Mouse (Mus musculus): ENCODE data around the gene Cx3cl1. TPM values are rescaled to one million over a fixed set of nuclear protein-coding genes. Genes with fewer than 3 reads are reported as not detected.

Gene Cx3cl1
- polyA plus RNA-seq, 1 experiment from 2014 or later = 9.3 TPM

DNA sequence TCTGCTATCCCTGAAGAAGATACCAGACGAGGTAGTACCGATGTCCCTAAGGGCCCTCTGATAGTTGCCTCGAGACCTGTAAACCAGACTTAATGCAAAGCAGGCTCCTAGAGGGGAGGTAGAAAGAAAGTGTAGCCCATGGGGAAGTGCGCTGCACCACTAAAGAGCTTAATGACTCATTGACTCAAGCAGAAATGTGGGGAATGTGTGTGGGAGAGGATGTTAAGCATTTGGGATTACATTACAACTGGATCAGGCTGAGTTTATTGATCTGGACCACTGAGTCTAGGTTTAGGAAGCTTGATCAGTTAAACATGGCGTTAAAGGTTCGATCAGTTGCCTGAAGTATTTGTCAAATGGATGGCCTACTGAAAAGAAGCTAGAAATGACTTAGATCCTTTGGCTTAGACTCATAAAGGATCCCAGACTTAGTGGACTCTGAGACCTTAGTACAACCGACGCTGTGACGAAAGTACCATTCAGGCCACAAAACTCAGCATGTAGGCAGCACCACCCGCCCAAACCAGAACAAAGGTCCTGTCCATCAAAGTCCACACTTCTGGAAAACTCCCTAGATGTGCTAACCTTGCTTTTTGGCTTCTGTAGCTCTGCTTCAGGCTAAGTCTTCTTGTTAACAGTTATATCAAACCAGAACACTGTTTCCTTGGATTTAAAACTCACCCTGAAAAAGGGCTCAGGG, 17.6 kb downstream of the Cx3cl1 start:
- Histone ChIP-seq H3K27me3 (ENCODE audit: control insufficient read depth, insufficient read depth, low read depth, low read length) (no peaks in the 10 kb centered on the region), H3K4me3 (ENCODE audit: low read length) (no peak overlapping the region), H3K36me3 (ENCODE audit: control insufficient read depth, insufficient read depth, low read length) (no peaks in the 10 kb centered on the region), H3K27ac (ENCODE audit: low read length) (no peak overlapping the region), H3K9me3 (ENCODE audit: control insufficient read depth, low read length) (no peaks in the 10 kb centered on the region), H3K4me2 (ENCODE audit: low read depth, low read length) (no peak overlapping the region), H3K9ac (ENCODE audit: low read length) (no peak overlapping the region), H3K4me1 (replicated peaks; ENCODE audit: control insufficient read depth, insufficient read depth, low read length) (peaks cover 3% of the 10 kb centered on the region; the same call in 1 of the 2 replicates)
- 79% methylated on average over 10 of the region's 10 CpGs for WGBS
- ATAC-seq (ENCODE audit: low read depth) = no peak

DNA sequence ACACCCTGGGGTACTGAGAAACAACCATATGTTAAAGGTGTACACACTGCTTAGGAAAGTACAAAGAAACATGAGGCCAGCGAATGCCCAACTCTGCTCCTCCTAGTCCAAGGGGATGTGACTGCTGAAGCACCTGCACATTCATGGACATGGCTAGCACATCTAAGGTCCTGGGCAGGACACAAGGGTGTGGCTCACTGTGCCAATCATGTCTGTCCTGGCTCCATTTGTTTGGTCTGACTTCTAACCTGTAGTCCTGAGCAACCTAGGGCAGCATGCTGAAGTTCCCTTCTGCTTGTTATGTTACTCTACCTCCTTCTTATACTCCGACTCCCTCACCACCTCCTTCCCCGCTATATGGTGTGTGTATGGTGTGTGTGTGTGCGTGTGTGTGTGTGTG, 22.6 kb downstream of the Cx3cl1 start:
- H3K4me2 ChIP-seq (ENCODE audit: low read depth, low read length) = no peak overlapping the region
- no peaks in the 10 kb centered on the region for H3K27me3 ChIP-seq (ENCODE audit: control insufficient read depth, insufficient read depth, low read depth, low read length)
- no peak overlapping the region for H3K4me3 ChIP-seq (ENCODE audit: low read length)
- no peak overlapping the region for H3K9ac ChIP-seq (ENCODE audit: low read length)
- 82% methylated on average over 4 of the region's 4 CpGs for WGBS
- no peak overlapping the region for H3K27ac ChIP-seq (ENCODE audit: low read length)
- H3K36me3 ChIP-seq (ENCODE audit: control insufficient read depth, insufficient read depth, low read length) = no peaks in the 10 kb centered on the region
- no peak for ATAC-seq (ENCODE audit: low read depth)
- no peaks in the 10 kb centered on the region for H3K4me1 ChIP-seq (replicated peaks; ENCODE audit: control insufficient read depth, insufficient read depth, low read length)
- H3K9me3 ChIP-seq (ENCODE audit: control insufficient read depth, low read length) = no peaks in the 10 kb centered on the region

DNA sequence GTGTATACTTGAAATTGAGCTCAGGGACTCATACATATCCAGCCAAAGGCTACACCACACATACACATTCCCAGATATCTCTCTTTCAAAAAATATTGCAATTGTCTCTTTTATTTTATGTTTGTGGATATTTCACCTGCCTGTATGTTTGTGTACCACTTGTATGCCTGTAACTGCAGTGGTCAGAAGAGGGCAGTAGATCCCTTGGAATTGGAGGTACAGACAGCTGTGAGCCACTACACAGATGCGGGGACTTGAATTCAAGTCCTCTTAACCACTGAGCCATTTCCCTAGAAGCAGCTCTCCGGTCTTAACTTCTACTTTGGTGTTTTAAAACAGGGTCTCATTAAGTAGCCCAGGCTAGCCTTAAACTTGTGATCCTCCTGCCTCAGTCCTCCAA, 23.0 kb downstream of the Cx3cl1 start:
- no peaks in the 10 kb centered on the region for H3K36me3 ChIP-seq (ENCODE audit: control insufficient read depth, insufficient read depth, low read length)
- WGBS = 93% methylated on average over 2 of the region's 2 CpGs
- H3K4me2 ChIP-seq (ENCODE audit: low read depth, low read length) = no peak overlapping the region
- H3K9ac ChIP-seq (ENCODE audit: low read length) = no peak overlapping the region
- H3K4me1 ChIP-seq (replicated peaks; ENCODE audit: control insufficient read depth, insufficient read depth, low read length) = no peaks in the 10 kb centered on the region
- no peak overlapping the region for H3K4me3 ChIP-seq (ENCODE audit: low read length)
- no peak for ATAC-seq (ENCODE audit: low read depth)
- no peak overlapping the region for H3K27ac ChIP-seq (ENCODE audit: low read length)
- no peaks in the 10 kb centered on the region for H3K27me3 ChIP-seq (ENCODE audit: control insufficient read depth, insufficient read depth, low read depth, low read length)
- H3K9me3 ChIP-seq (ENCODE audit: control insufficient read depth, low read length) = no peaks in the 10 kb centered on the region

DNA sequence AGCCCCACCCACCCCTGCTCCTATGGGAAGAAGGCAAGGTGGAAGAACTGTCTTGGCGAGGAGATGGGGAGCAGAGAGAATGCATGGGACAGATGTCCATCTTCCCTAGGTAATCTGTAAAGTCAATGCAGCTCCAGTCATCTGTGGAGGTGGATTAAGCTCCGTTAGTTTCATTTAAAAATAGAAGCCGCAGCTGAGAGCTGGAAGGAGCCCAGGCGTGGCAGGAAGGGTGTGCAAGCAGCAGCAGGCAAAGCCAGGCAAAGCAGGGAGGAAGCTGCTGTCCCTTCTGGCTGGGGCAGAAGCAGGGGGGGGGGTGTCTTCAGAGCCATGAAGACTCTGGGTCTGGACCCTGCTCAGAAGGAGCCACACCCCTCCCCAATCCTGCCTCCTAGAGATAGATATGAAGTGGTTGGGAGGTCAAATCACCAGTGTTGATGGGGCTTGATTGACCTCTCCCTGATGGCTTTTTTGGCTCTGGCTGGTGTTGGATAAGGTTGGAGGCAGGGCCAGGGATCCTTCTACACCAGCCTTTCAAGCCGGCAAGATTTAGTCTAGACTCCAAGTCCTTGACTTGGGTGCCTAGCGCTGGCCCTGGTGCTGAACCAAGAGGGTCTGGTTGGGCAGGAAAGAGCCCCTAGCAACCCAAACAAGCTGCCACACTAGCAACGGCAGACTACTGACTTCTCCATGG, 28.6 kb downstream of the Cx3cl1 start:
- H3K4me3 ChIP-seq (ENCODE audit: low read length) = no peak overlapping the region
- no peak overlapping the region for H3K4me2 ChIP-seq (ENCODE audit: low read depth, low read length)
- no peak overlapping the region for H3K9ac ChIP-seq (ENCODE audit: low read length)
- no peak overlapping the region for H3K27ac ChIP-seq (ENCODE audit: low read length)
- no peaks in the 10 kb centered on the region for H3K36me3 ChIP-seq (ENCODE audit: control insufficient read depth, insufficient read depth, low read length)
- H3K27me3 ChIP-seq (ENCODE audit: control insufficient read depth, insufficient read depth, low read depth, low read length) = no peaks in the 10 kb centered on the region
- no peaks in the 10 kb centered on the region for H3K4me1 ChIP-seq (replicated peaks; ENCODE audit: control insufficient read depth, insufficient read depth, low read length)
- WGBS = 50% methylated on average over 7 of the region's 7 CpGs
- ATAC-seq (ENCODE audit: low read depth) = no peak
- no peaks in the 10 kb centered on the region for H3K9me3 ChIP-seq (ENCODE audit: control insufficient read depth, low read length)

DNA sequence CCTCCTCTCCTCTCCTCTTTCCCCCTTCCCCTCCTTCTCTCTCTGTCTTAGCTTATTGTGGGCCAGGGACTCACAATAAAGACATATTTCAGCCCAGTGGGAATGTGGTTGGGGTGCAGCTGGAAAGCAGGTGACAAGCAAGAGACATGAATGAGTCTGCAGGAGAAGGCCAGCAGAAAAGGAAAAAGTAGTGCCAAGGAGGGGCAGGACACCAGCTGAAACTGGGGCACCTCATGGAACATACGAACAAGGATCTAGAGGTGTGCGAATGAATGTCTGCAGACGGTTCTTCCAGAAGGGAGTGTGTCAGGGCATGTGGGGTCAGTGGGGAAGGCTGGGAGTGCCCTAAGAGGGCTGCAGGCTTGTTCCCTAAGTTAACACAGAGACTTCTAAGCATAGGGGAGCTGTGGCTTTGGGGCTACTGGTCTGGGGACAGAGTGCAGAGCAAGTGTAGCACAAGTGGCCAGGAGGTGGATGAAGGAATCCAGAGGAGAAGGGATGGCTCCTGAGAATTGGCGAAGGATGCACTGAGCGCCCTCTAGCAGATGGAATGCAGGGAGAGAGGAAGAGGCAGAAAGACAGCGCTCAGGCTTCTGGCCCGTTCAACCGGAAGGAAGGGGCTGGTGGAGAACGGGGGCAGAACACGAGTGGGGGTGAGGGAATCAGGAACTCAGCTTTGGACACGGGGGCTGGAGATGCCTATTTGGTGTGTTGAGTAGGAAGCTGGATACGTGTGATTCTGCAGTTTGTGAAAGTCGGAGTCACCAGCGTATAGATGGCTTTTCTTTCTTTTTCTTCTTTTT, 29.7 kb downstream of the Cx3cl1 start:
- Histone ChIP-seq H3K36me3 (ENCODE audit: control insufficient read depth, insufficient read depth, low read length) (no peaks in the 10 kb centered on the region), H3K4me2 (ENCODE audit: low read depth, low read length) (peak overlapping the region; percentile 36), H3K27me3 (ENCODE audit: control insufficient read depth, insufficient read depth, low read depth, low read length) (no peaks in the 10 kb centered on the region), H3K9ac (ENCODE audit: low read length) (no peak overlapping the region), H3K27ac (ENCODE audit: low read length) (no peak overlapping the region), H3K4me3 (ENCODE audit: low read length) (no peak overlapping the region), H3K9me3 (ENCODE audit: control insufficient read depth, low read length) (no peaks in the 10 kb centered on the region), H3K4me1 (replicated peaks; ENCODE audit: control insufficient read depth, insufficient read depth, low read length) (no peaks in the 10 kb centered on the region)
- ATAC-seq (ENCODE audit: low read depth) = peak; percentile 43; the same call in 1 of the 2 replicates
- WGBS = 36% methylated on average over 14 of the region's 14 CpGs

DNA sequence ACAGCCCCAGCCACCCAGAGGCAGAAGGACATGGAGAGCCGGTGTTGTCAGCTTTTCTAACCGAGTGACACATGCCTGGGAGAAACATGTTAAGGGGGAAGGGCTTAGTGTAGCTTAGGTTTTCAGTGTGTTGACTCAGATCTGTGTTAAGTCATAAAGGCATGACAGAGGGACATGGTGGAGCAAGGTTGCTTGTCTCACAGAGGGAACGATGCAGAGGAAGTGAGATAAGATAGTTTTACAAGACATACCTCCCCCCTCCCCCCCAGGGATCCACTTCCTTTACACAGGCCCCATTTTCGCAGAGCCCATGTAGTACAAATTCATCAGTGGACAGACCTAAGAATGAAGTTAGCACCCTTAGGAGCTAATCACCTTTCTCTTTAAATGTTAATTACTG, 30.6 kb downstream of the Cx3cl1 start:
- no peak for ATAC-seq (ENCODE audit: low read depth)
- no peaks in the 10 kb centered on the region for H3K36me3 ChIP-seq (ENCODE audit: control insufficient read depth, insufficient read depth, low read length)
- H3K9ac ChIP-seq (ENCODE audit: low read length) = no peak overlapping the region
- 51% methylated on average over 4 of the region's 4 CpGs for WGBS
- H3K4me1 ChIP-seq (replicated peaks; ENCODE audit: control insufficient read depth, insufficient read depth, low read length) = no peaks in the 10 kb centered on the region
- H3K4me3 ChIP-seq (ENCODE audit: low read length) = no peak overlapping the region
- H3K27me3 ChIP-seq (ENCODE audit: control insufficient read depth, insufficient read depth, low read depth, low read length) = no peaks in the 10 kb centered on the region
- no peaks in the 10 kb centered on the region for H3K9me3 ChIP-seq (ENCODE audit: control insufficient read depth, low read length)
- no peak overlapping the region for H3K4me2 ChIP-seq (ENCODE audit: low read depth, low read length)
- H3K27ac ChIP-seq (ENCODE audit: low read length) = no peak overlapping the region

DNA sequence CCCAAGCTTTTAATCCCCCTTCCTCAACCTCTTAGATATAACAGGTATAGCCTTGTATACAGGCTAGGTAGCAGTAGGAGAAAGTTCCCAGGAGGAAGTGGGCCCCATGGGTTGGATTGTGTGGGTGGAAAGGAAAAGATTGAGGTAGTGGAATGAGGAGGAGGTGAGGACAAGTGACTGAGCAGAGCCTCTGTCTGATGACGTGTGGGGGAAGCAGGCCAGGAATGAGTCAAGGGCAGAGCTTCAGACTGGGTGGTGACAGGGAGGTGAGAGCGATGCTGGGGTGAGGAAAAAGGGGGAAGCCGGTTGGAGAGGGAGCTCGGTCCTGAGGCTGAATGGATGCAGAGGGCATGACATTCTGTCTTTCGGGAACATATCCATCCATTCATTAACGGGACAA, 31.7 kb downstream of the Cx3cl1 start:
- H3K9ac ChIP-seq (ENCODE audit: low read length) = no peak overlapping the region
- WGBS = 65% methylated on average over 6 of the region's 6 CpGs
- no peaks in the 10 kb centered on the region for H3K27me3 ChIP-seq (ENCODE audit: control insufficient read depth, insufficient read depth, low read depth, low read length)
- H3K4me1 ChIP-seq (replicated peaks; ENCODE audit: control insufficient read depth, insufficient read depth, low read length) = no peaks in the 10 kb centered on the region
- H3K9me3 ChIP-seq (ENCODE audit: control insufficient read depth, low read length) = no peaks in the 10 kb centered on the region
- no peak overlapping the region for H3K4me3 ChIP-seq (ENCODE audit: low read length)
- no peak for ATAC-seq (ENCODE audit: low read depth)
- no peak overlapping the region for H3K4me2 ChIP-seq (ENCODE audit: low read depth, low read length)
- no peaks in the 10 kb centered on the region for H3K36me3 ChIP-seq (ENCODE audit: control insufficient read depth, insufficient read depth, low read length)
- no peak overlapping the region for H3K27ac ChIP-seq (ENCODE audit: low read length)

DNA sequence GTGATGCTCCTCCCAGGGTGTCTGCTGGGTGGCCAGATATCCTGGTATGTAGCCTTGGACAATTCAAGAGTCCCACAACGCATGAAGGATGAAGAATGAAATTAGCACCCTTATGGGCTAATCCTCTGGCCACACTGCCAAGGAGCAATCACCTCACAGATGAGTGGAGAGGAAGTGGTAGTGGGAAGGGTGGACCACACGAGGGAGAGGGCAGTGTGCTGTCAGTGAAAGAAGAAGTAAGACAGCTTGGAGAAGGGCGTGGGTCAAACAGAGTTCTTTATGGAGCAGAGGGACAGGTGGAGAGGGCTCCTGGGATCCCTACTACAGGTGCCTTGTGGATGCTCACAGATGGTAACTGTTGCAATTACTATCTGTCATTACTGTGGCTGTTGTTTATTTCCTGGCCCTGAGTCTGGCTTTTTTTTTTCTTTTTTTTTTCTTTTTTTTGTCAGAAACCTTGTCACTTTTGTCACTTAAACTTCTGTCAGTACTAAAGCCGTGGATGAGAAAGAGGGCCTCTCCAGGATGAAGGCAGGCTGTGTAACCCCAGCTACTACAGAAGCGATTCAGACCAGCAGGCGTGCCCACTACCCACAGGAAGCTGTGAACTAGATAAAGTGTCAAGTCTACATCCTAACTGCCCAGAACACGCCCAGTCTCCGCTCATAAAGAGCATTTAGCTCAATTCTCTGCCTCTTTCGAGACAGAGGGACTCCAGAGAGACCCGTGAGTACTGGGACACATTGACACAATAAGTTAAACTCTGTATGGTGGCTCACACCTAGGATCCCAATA, 32.9 kb downstream of the Cx3cl1 start:
- no peak overlapping the region for H3K27ac ChIP-seq (ENCODE audit: low read length)
- 55% methylated on average over 10 of the region's 10 CpGs for WGBS
- no peak overlapping the region for H3K4me2 ChIP-seq (ENCODE audit: low read depth, low read length)
- H3K4me1 ChIP-seq (replicated peaks; ENCODE audit: control insufficient read depth, insufficient read depth, low read length) = no peaks in the 10 kb centered on the region
- ATAC-seq (ENCODE audit: low read depth) = no peak
- no peak overlapping the region for H3K9ac ChIP-seq (ENCODE audit: low read length)
- no peaks in the 10 kb centered on the region for H3K36me3 ChIP-seq (ENCODE audit: control insufficient read depth, insufficient read depth, low read length)
- no peak overlapping the region for H3K4me3 ChIP-seq (ENCODE audit: low read length)
- H3K9me3 ChIP-seq (ENCODE audit: control insufficient read depth, low read length) = no peaks in the 10 kb centered on the region
- no peaks in the 10 kb centered on the region for H3K27me3 ChIP-seq (ENCODE audit: control insufficient read depth, insufficient read depth, low read depth, low read length)

DNA sequence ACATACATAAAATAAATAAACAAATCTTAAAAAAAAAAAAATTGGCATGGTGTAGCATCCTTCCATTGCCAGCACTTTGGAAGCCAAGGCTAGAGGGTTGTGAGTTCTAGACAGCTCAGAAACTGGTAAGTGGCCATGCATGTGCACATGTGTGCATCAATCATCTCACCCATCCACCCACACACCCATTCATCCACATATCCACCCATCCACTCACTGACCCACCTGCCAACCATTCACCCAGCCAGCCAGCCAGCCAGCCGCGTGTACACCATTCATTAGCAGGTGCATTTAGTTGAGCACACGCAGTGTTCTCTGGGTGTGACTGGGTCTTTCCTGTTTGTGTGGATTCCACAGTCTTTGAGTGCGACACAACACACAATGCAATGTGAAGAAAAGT, 34.0 kb downstream of the Cx3cl1 start:
- Histone ChIP-seq H3K36me3 (ENCODE audit: control insufficient read depth, insufficient read depth, low read length) (no peaks in the 10 kb centered on the region), H3K27ac (ENCODE audit: low read length) (no peak overlapping the region), H3K27me3 (ENCODE audit: control insufficient read depth, insufficient read depth, low read depth, low read length) (no peaks in the 10 kb centered on the region), H3K4me3 (ENCODE audit: low read length) (no peak overlapping the region), H3K9ac (ENCODE audit: low read length) (no peak overlapping the region), H3K4me1 (replicated peaks; ENCODE audit: control insufficient read depth, insufficient read depth, low read length) (no peaks in the 10 kb centered on the region), H3K4me2 (ENCODE audit: low read depth, low read length) (no peak overlapping the region), H3K9me3 (ENCODE audit: control insufficient read depth, low read length) (no peaks in the 10 kb centered on the region)
- ATAC-seq (ENCODE audit: low read depth) = no peak
- WGBS = 56% methylated on average over 4 of the region's 4 CpGs
